Mouse (Mus musculus): Measurements from ENCODE around the gene Nr2c2ap.

GRCm38 (mm10) chr8:70150158-70150557 lies 19.0 kb downstream of the Nr2c2ap start:
- TF ChIP-seq POLR2A (IDR thresholded peaks at IDR 0.05; ENCODE audit: low read depth, low read length) (no peak), CTCF (conservative IDR thresholded peaks at IDR 0.05; ENCODE audit: insufficient read depth, insufficient read length, low read depth, low read length) (no peak)

Measured in kidney, adult 2 months (tissue).